Mouse (Mus musculus): ENCODE results near the gene Cers6. TPM values are rescaled to one million over a fixed set of nuclear protein-coding genes. Genes with fewer than 3 reads are reported as not detected.
A peak's percentile ranks its signal among the peaks of the same experiment; 100 is the strongest.

Gene Cers6
- polyA plus RNA-seq, 1 experiment, result 37.0 TPM

- no peak for DNase-seq (ENCODE audit: extremely low spot score in 1 of 2, low spot score in 1 of 2)
Measured at GRCm38 (mm10) chr2:68996268-68996667, 135.0 kb downstream of the Cers6 start.

- no peak for DNase-seq (ENCODE audit: extremely low spot score in 1 of 2, low spot score in 1 of 2)
Measured at GRCm38 (mm10) chr2:69004001-69004400, 142.8 kb downstream of the Cers6 start.

- DNase-seq (ENCODE audit: extremely low spot score in 1 of 2, low spot score in 1 of 2), result peak in 1 of 2 experiments; percentile 35
Measured at GRCm38 (mm10) chr2:69011392-69011791, 150.2 kb downstream of the Cers6 start.

GRCm38 (mm10) chr2:69011860-69012259 is 150.6 kb downstream of the Cers6 start:
- no peak for DNase-seq (ENCODE audit: extremely low spot score in 1 of 2, low spot score in 1 of 2)

GRCm38 (mm10) chr2:69014241-69014640 is 153.0 kb downstream of the Cers6 start:
- no peak for DNase-seq (ENCODE audit: extremely low spot score in 1 of 2, low spot score in 1 of 2)

GRCm38 (mm10) chr2:69015172-69015724 is 154.0 kb downstream of the Cers6 start:
- peak in 1 of 2 experiments; percentile 59 for DNase-seq (ENCODE audit: extremely low spot score in 1 of 2, low spot score in 1 of 2)

GRCm38 (mm10) chr2:69015822-69016221 is 154.6 kb downstream of the Cers6 start:
- peak in 1 of 2 experiments; percentile 22 for DNase-seq (ENCODE audit: extremely low spot score in 1 of 2, low spot score in 1 of 2)

GRCm38 (mm10) chr2:69019026-69019565 is 157.9 kb downstream of the Cers6 start:
- no peak for DNase-seq (ENCODE audit: extremely low spot score in 1 of 2, low spot score in 1 of 2)

GRCm38 (mm10) chr2:69019821-69020489 is 158.7 kb downstream of the Cers6 start:
- no peak for DNase-seq (ENCODE audit: extremely low spot score in 1 of 2, low spot score in 1 of 2)

GRCm38 (mm10) chr2:69020636-69021310 is 159.5 kb downstream of the Cers6 start:
- DNase-seq (ENCODE audit: extremely low spot score in 1 of 2, low spot score in 1 of 2), result no peak

- no peak for DNase-seq (ENCODE audit: extremely low spot score in 1 of 2, low spot score in 1 of 2)
Measured at GRCm38 (mm10) chr2:69021516-69021915, 160.3 kb downstream of the Cers6 start.

- DNase-seq (ENCODE audit: extremely low spot score in 1 of 2, low spot score in 1 of 2), result peak; percentile 41 to 47
Measured at GRCm38 (mm10) chr2:69024856-69025255, 163.6 kb downstream of the Cers6 start.

- no peak for DNase-seq (ENCODE audit: extremely low spot score in 1 of 2, low spot score in 1 of 2)
Measured at GRCm38 (mm10) chr2:69032562-69032961, 171.3 kb downstream of the Cers6 start.

- no peak for DNase-seq (ENCODE audit: extremely low spot score in 1 of 2, low spot score in 1 of 2)
Measured at GRCm38 (mm10) chr2:69035457-69035856, 174.2 kb downstream of the Cers6 start.

- peak in 1 of 2 experiments; percentile 41 for DNase-seq (ENCODE audit: extremely low spot score in 1 of 2, low spot score in 1 of 2)
Measured at GRCm38 (mm10) chr2:69037362-69037761, 176.1 kb downstream of the Cers6 start.

GRCm38 (mm10) chr2:69042327-69043106 is 181.3 kb downstream of the Cers6 start:
- DNase-seq (ENCODE audit: extremely low spot score in 1 of 2, low spot score in 1 of 2), result no peak

GRCm38 (mm10) chr2:69043431-69044118 is 182.3 kb downstream of the Cers6 start:
- peak in 1 of 2 experiments; percentile 61 for DNase-seq (ENCODE audit: extremely low spot score in 1 of 2, low spot score in 1 of 2)

- DNase-seq (ENCODE audit: extremely low spot score in 1 of 2, low spot score in 1 of 2), result no peak
Measured at GRCm38 (mm10) chr2:69045926-69046325, 184.7 kb downstream of the Cers6 start.

- DNase-seq (ENCODE audit: extremely low spot score in 1 of 2, low spot score in 1 of 2), result no peak
Measured at GRCm38 (mm10) chr2:69047297-69047696, 186.1 kb downstream of the Cers6 start.

GRCm38 (mm10) chr2:69047805-69048204 is 186.6 kb downstream of the Cers6 start:
- DNase-seq (ENCODE audit: extremely low spot score in 1 of 2, low spot score in 1 of 2), result no peak
